Mouse (Mus musculus) hindlimb bud, embryonic 11.5 days (tissue): ENCODE results near the gene Ddx42.

Source experiments
- DNase-seq: peaks from one replicate; pipeline ENCODE4 v3.0.0-alpha.2; 2012; ENCODE audit warnings: low read depth, low spot score; ENCODE audit errors: extremely low spot score

Gene Ddx42

GRCm38 (mm10) chr11:106267311-106267852 is 50.7 kb downstream of the Ddx42 start:
- no peak for DNase-seq

- no peak for DNase-seq
Measured at GRCm38 (mm10) chr11:106267871-106268270, 51.1 kb downstream of the Ddx42 start.

- no peak for DNase-seq
Measured at GRCm38 (mm10) chr11:106268326-106269059, 51.8 kb downstream of the Ddx42 start.

GRCm38 (mm10) chr11:106269060-106269431 is 52.3 kb downstream of the Ddx42 start:
- DNase-seq: no peak

GRCm38 (mm10) chr11:106271131-106271793 is 54.5 kb downstream of the Ddx42 start:
- DNase-seq: no peak

GRCm38 (mm10) chr11:106271794-106272643 is 55.3 kb downstream of the Ddx42 start:
- no peak for DNase-seq

GRCm38 (mm10) chr11:106272644-106273310 is 56.1 kb downstream of the Ddx42 start, which contains the start of gene Smarcd2:
TSS of gene Smarcd2 (minus strand) at chr11:106272972.
- DNase-seq: peak; percentile 89

- DNase-seq: no peak
Measured at GRCm38 (mm10) chr11:106273311-106273684, 56.6 kb downstream of the Ddx42 start.

GRCm38 (mm10) chr11:106273811-106274210 is 57.1 kb downstream of the Ddx42 start:
- DNase-seq: no peak

- DNase-seq: no peak
Measured at GRCm38 (mm10) chr11:106274374-106274773, 57.6 kb downstream of the Ddx42 start.

- DNase-seq: no peak
Measured at GRCm38 (mm10) chr11:106274971-106275411, 58.3 kb downstream of the Ddx42 start.

GRCm38 (mm10) chr11:106276454-106276853 is 59.7 kb downstream of the Ddx42 start, which contains the start of gene Tcam1:
TSS of gene Tcam1 (plus strand) at chr11:106276672.
- peak; percentile 93 for DNase-seq

- DNase-seq: no peak
Measured at GRCm38 (mm10) chr11:106282452-106282851, 65.7 kb downstream of the Ddx42 start.

- DNase-seq: no peak
Measured at GRCm38 (mm10) chr11:106283371-106283770, 66.6 kb downstream of the Ddx42 start.

- no peak for DNase-seq
Measured at GRCm38 (mm10) chr11:106284126-106284525, 67.4 kb downstream of the Ddx42 start.

- no peak for DNase-seq
Measured at GRCm38 (mm10) chr11:106286206-106286605, 69.5 kb downstream of the Ddx42 start.

- no peak for DNase-seq
Measured at GRCm38 (mm10) chr11:106286987-106287386, 70.3 kb downstream of the Ddx42 start.

GRCm38 (mm10) chr11:106289369-106289768 is 72.6 kb downstream of the Ddx42 start:
- DNase-seq: no peak

- no peak for DNase-seq
Measured at GRCm38 (mm10) chr11:106290376-106290775, 73.7 kb downstream of the Ddx42 start.

GRCm38 (mm10) chr11:106291861-106292260 is 75.1 kb downstream of the Ddx42 start:
- DNase-seq: no peak
